Mouse (Mus musculus) liver, adult 2 months (tissue): ENCODE measurements around the gene Rap1gds1.

ENCODE experiments used
- CTCF ChIP-seq: fragments of 200-500 bp; IDR thresholded peaks from 2 replicates; pipeline ENCODE4 v1.5.1; 2011; ENCODE audit warnings: low read depth, low read length, control low read depth
- POLR2A ChIP-seq: fragments of 200-500 bp; IDR thresholded peaks from 2 replicates; pipeline ENCODE4 v1.6.1; 2011; ENCODE audit warnings: low read length, control low read depth; ENCODE audit not compliant: insufficient read depth; ENCODE audit errors: extremely low read depth

- TF ChIP-seq CTCF (no peak), POLR2A (no peak)
Observed at GRCm38 (mm10) chr3:138989141-138989540, 85.9 kb downstream of the Rap1gds1 start.
